Mouse (Mus musculus) forebrain, embryonic 15.5 days (tissue): ENCODE data around the gene Prrg1. TPM values are rescaled to one million over a fixed set of nuclear protein-coding genes. Genes with fewer than 3 reads are reported as not detected.
A peak's percentile ranks its signal among the peaks of the same experiment; 100 is the strongest.

Experiments used
- ATAC-seq: fragments of 200-750 bp; cut with Nextera tagmentation; replicated peaks from 2 replicates; pipeline ENCODE4 v1.8.0; 2017; ENCODE audit warnings: mild to moderate bottlenecking, moderate TSS enrichment, moderate library complexity
- H3K27ac ChIP-seq: fragments of 300-500 bp; sonication (generic); replicated peaks from 2 replicates; pipeline ENCODE4 v1.5.1; 2015; ENCODE audit warnings: mild to moderate bottlenecking, inconsistent platforms
- H3K27me3 ChIP-seq: fragments of 300-500 bp; sonication (generic); 2 replicates; pipeline ENCODE4 v1.6.1; 2015; ENCODE audit warnings: inconsistent platforms
- H3K36me3 ChIP-seq: fragments of 300-500 bp; sonication (generic); 2 replicates; pipeline ENCODE4 v1.6.1; 2015; ENCODE audit warnings: mild to moderate bottlenecking, inconsistent platforms
- H3K4me1 ChIP-seq: fragments of 300-500 bp; sonication (generic); 2 replicates; pipeline ENCODE4 v1.6.1; 2015; ENCODE audit warnings: inconsistent platforms
- H3K4me2 ChIP-seq: fragments of 300-500 bp; sonication (generic); replicated peaks from 2 replicates; pipeline ENCODE4 v1.6.1; 2015; ENCODE audit warnings: mild to moderate bottlenecking, inconsistent platforms
- H3K4me3 ChIP-seq: fragments of 300-500 bp; sonication (generic); 2 replicates; pipeline ENCODE4 v1.5.1; 2015; ENCODE audit warnings: mild to moderate bottlenecking, inconsistent platforms
- H3K9ac ChIP-seq: fragments of 300-500 bp; sonication (generic); replicated peaks from 2 replicates; pipeline ENCODE4 v1.6.1; 2015; ENCODE audit warnings: mild to moderate bottlenecking, inconsistent platforms
- H3K9me3 ChIP-seq: fragments of 300-500 bp; sonication (generic); 2 replicates; pipeline ENCODE4 v1.6.1; 2016; ENCODE audit warnings: inconsistent platforms
- WGBS: fragments of 180-500 bp; shearing (Covaris S2); methylation state at CpG from one replicate; pipeline ENCODE4 v1.1.7; 2015; ENCODE audit warnings: mixed read lengths; 5-methylcytosine and 5-hydroxymethylcytosine counted together
- polyA plus RNA-seq: library from polyadenylated mRNA; unstranded; fragments of >200 nt; fragmentation: Nextera tagmentation; extraction: Ambion mirVana; gene quantifications from 2 replicates; pipeline ENCODE4 v1.2.1, GENCODE M21; 2015

Gene Prrg1
- polyA plus RNA-seq, result 4.1 and 4.7 TPM in 2 replicates

DNA sequence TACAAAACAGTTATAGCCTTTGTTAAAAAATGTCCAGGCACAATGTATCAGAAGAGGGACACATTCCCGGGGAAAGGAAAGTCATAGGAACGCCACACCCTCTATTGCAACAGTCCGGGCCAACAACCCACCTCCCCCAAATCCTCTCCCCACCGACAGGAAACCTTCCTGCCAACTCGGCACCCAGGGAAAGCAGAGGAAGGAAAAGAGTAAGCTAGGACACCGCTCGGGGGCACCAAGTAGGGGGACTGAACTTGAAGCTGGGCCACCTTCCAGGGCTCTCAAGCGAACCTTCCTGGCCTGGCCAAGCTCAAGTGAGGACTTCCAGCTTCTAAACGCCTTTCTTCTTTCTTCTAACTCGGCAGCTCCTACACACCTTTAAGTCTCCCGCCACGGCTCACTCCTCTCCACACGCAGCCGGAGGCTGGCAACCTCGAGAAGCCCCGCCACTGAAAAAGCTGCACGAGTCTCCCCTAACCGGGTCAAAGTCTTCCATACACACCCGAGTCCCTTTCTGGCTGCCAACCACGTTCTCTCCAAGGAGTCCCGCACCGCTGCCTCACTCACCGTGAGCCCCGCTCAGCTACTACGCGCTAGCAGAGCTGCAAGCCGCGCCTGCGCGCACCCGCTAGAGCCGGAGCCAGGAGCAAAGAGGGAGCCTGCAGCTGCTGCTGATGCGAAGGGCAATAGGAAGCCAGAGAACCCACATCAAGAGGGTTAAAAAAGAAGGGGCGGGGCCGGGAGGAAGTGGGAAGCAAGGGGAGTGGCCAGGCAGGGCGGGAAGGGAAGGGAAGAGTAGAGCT lies at the start of gene Prrg1:
TSS of gene Prrg1 (minus strand) at position 695 of the 803 bp plus-strand sequence.
- Histone ChIP-seq H3K4me2 (peak within 1 kb of the TSS; percentile 46), H3K4me3 (peak within 1 kb of the TSS; percentile 56), H3K27ac (peak within 1 kb of the TSS; percentile 81), H3K36me3 (no peaks in the 10 kb centered on the region), H3K4me1 (no peaks in the 10 kb centered on the region), H3K27me3 (no peaks in the 10 kb centered on the region), H3K9ac (peak within 1 kb of the TSS; percentile 51), H3K9me3 (no peaks in the 10 kb centered on the region)
- WGBS, result 16% methylated on average over 36 of the region's 36 CpGs
- peak; percentile 98 for ATAC-seq

DNA sequence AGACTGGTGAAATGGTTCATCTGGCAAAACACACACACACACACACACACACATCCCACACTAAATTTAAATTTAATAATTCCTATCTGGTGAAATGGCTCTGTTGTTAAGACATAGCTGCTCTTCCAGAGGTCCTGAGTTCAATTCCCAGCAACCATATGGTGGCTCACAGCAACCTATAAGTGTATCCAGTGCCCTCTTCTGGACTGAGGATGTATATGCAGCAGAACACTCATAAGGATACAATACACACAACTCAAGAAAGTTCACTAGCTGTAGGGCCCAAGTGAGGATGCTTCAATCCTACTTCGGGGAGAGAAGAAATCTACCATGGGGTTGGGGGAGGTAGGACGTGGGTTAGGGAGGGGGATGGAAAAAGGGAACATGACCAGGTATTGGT lies 22.1 kb upstream of the Prrg1 start:
- no peaks in the 10 kb centered on the region for H3K9me3 ChIP-seq
- no peaks in the 10 kb centered on the region for H3K36me3 ChIP-seq
- H3K4me3 ChIP-seq, result no peak overlapping the region
- no peak overlapping the region for H3K9ac ChIP-seq
- H3K4me2 ChIP-seq, result no peak overlapping the region
- WGBS, result 71% methylated on average over 2 of the region's 2 CpGs
- no peaks in the 10 kb centered on the region for H3K4me1 ChIP-seq
- ATAC-seq, result no peak
- H3K27me3 ChIP-seq, result no peaks in the 10 kb centered on the region
- H3K27ac ChIP-seq, result no peak overlapping the region

DNA sequence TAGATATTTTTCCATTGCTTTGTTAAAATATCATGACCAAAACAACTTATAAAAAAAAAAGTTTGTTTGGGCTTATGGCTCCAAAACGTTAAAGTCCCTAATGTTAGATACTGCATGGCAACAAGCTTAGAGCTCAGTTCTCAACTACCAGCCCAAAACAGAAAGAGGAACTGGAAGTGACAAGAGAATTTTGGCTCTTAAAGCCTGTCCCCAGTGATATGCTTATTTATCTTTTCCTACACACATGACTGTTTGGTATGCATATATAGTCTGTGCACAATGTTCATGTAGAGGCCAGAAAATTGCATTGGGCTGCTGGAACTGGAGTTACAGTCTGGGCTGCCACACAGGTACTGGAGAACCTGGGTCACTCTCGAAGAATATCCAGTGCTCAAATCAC lies 9.4 kb upstream of the Prrg1 start:
- no peaks in the 10 kb centered on the region for H3K27me3 ChIP-seq
- no peaks in the 10 kb centered on the region for H3K4me1 ChIP-seq
- no peak for ATAC-seq
- H3K9ac ChIP-seq, result no peak overlapping the region
- 68% methylated on average over 2 of the region's 2 CpGs for WGBS
- no peak overlapping the region for H3K4me3 ChIP-seq
- H3K27ac ChIP-seq, result no peak overlapping the region
- H3K36me3 ChIP-seq, result no peaks in the 10 kb centered on the region
- H3K4me2 ChIP-seq, result no peak overlapping the region
- H3K9me3 ChIP-seq, result no peaks in the 10 kb centered on the region

DNA sequence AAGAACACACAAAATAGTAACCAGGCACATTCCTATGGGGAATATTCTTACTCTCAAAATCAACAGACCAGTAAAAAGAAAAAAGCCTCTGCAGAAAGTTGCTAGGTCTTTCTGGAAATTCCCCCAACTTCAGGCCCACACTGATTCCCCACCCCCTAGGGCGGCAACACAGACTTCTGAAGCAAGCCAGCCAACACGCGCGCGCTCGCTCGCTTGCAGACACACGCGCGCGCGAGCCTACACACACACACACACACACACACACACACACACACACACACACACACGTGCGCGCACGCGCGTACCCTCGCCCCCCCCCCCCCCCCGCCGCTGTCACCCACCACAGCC lies 868 bp downstream of the Prrg1 start:
- no peaks in the 10 kb centered on the region for H3K9me3 ChIP-seq
- ATAC-seq, result peak; percentile 74
- H3K36me3 ChIP-seq, result no peaks in the 10 kb centered on the region
- no CpG with 5 or more reads among the region's 21 CpGs for WGBS
- no peaks in the 10 kb centered on the region for H3K27me3 ChIP-seq
- peak overlapping the region; percentile 81 for H3K27ac ChIP-seq
- H3K4me1 ChIP-seq, result no peaks in the 10 kb centered on the region
- peak overlapping the region; percentile 51; the same call in 1 of the 2 replicates for H3K9ac ChIP-seq
- peak overlapping the region; percentile 56 for H3K4me3 ChIP-seq
- H3K4me2 ChIP-seq, result peak overlapping the region; percentile 46

DNA sequence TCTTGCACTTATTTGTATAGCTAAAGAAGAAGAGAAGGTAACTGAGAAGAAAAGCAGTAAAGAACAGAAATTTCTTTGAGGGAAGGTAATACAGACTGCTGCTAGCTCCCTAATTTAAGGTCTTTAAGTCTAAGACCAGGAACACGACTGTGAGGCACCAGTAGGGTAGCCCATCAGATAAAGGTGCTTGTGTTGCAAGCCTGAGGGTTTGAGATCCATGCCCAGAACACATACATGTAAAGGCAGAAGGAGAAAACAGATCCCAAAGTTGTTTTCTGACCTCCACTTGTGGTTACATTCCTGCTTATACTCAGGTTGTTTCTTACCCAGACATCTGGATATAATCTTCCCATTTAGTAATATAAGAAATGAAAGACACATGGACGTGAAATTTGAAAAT lies 20.2 kb downstream of the Prrg1 start:
- Histone ChIP-seq H3K4me3 (no peak overlapping the region), H3K27me3 (no peaks in the 10 kb centered on the region), H3K36me3 (no peaks in the 10 kb centered on the region), H3K4me1 (no peaks in the 10 kb centered on the region), H3K9ac (no peak overlapping the region), H3K4me2 (no peak overlapping the region), H3K9me3 (no peaks in the 10 kb centered on the region), H3K27ac (no peak overlapping the region)
- no peak for ATAC-seq
- 54% methylated on average over 2 of the region's 2 CpGs for WGBS

DNA sequence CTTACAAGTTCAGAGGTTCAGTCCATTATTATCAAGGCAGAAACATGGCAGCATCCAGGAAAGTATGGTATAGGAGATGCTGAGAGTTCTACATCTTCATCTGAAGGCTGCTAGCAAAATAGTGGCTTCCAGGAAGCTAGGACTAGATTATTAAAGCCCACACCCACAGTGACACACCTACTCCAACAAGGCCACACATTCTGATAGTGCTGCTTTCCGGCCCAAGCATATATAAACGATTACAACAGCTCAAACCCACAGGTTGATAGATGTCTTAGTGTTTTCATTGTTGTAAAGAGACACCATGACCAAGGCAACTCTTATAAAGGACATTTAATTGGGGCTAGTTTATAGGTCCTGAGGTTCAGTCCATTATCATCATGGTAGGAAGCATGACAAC lies 30.3 kb downstream of the Prrg1 start:
- WGBS, result 88% methylated on average over 2 of the region's 2 CpGs
- Histone ChIP-seq H3K9ac (no peak overlapping the region), H3K4me3 (no peak overlapping the region), H3K36me3 (no peaks in the 10 kb centered on the region), H3K27ac (no peak overlapping the region), H3K4me2 (no peak overlapping the region), H3K9me3 (no peaks in the 10 kb centered on the region), H3K27me3 (no peaks in the 10 kb centered on the region), H3K4me1 (no peaks in the 10 kb centered on the region)
- no peak for ATAC-seq

DNA sequence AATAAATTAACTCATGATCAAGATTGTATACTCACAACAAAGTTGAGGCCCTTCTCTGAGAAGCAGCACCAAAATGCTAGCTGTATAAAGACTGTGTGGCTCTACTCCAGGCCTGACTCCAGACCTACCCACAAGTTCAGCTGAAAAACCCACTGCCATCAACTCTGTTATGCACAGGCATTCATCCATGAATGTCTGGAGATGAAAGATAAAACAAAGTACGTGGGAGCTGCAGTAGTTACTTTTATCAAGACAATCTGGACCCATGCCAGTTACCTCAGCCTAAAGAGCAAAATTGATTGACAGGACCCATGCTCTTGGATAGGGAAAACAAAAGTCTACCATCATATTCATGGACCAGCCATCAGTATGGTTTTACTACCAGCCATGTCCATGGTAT lies 31.0 kb downstream of the Prrg1 start:
- WGBS, result 35% methylated on average over 1 of the region's 1 CpGs
- no peaks in the 10 kb centered on the region for H3K27me3 ChIP-seq
- no peak for ATAC-seq
- H3K36me3 ChIP-seq, result no peaks in the 10 kb centered on the region
- no peak overlapping the region for H3K9ac ChIP-seq
- no peak overlapping the region for H3K4me3 ChIP-seq
- H3K27ac ChIP-seq, result no peak overlapping the region
- H3K4me2 ChIP-seq, result no peak overlapping the region
- no peaks in the 10 kb centered on the region for H3K4me1 ChIP-seq
- H3K9me3 ChIP-seq, result no peaks in the 10 kb centered on the region

DNA sequence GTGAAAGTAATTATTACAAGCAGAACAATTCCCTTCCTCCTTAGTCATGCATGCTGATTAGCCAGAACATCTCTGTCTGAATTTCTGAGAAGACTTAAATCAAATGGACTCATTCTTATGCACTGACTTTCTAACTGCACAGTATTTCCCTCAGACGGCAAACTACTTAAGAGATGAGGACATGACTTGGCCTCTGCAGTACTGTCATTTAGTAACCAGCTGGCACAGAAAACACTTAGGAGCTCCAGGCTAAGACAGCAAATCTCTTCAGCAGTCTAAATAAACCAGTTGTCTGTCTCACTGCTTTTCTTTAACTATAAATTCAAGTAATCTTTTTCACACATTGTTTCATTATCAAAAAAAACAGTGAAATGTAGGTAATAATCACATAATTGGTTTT lies 36.0 kb downstream of the Prrg1 start:
- WGBS, result 36% methylated on average over 1 of the region's 1 CpGs
- H3K27ac ChIP-seq, result no peak overlapping the region
- no peak overlapping the region for H3K4me3 ChIP-seq
- H3K4me2 ChIP-seq, result no peak overlapping the region
- H3K9me3 ChIP-seq, result no peaks in the 10 kb centered on the region
- H3K36me3 ChIP-seq, result no peaks in the 10 kb centered on the region
- H3K9ac ChIP-seq, result no peak overlapping the region
- ATAC-seq, result no peak
- no peaks in the 10 kb centered on the region for H3K27me3 ChIP-seq
- no peaks in the 10 kb centered on the region for H3K4me1 ChIP-seq

DNA sequence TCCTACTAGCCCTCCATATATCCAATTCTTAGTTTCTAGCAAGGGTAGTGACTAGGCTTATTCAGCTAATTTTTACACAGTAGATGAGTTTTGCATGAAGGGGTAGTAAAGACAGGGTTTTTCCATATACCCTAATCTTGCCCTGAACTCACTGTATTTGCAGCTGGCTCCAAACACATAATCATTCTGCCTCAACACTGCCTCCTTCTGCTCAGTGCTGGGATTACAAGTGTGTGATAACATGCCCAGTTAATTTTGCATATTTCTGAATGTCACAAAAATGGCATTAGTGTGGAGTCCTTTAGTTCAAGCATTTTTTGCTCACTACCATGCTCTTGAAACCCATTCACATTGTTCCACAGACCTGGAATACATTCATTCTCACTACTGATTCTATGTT lies 44.0 kb downstream of the Prrg1 start:
- Histone ChIP-seq H3K4me1 (no peaks in the 10 kb centered on the region), H3K9me3 (no peaks in the 10 kb centered on the region), H3K4me2 (no peak overlapping the region), H3K27ac (no peak overlapping the region), H3K27me3 (no peaks in the 10 kb centered on the region), H3K36me3 (no peaks in the 10 kb centered on the region), H3K9ac (no peak overlapping the region), H3K4me3 (no peak overlapping the region)
- ATAC-seq, result no peak

DNA sequence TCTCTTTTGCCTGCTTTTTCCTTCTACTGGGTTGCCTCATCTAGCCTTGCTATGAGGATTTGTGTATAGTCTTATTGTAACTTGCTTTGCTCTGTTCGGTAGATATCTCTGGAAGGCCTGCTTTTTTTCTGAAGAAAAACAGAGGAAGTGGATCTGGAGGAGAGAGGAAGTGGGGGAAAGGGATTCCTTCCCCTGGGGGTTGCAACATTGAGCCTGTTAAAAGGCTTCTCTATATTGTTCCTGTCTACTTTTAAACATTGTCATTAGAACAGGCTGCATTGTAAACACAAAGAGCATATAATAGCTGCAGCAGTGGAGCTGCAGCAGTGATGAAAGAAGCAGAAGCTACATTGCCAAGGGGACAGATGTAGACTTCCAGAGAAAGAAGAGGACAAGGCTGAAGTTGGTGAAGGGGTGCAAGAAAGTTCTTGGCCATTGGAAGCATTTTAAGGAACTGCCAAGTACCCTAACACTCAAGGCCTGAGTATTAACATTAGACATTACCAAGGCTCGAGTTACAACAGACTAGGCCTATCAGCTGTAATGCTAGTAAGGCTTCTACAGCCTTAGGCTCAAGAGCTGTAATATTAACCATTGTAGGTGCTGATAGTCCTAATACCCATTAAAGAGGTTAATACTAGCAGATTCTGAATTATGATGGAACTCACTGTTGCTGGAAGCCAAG lies 44.9 kb downstream of the Prrg1 start:
- no peak for ATAC-seq
- no peaks in the 10 kb centered on the region for H3K36me3 ChIP-seq
- no peaks in the 10 kb centered on the region for H3K4me1 ChIP-seq
- no peak overlapping the region for H3K4me3 ChIP-seq
- WGBS, result 80% methylated on average over 2 of the region's 2 CpGs
- H3K4me2 ChIP-seq, result no peak overlapping the region
- no peaks in the 10 kb centered on the region for H3K27me3 ChIP-seq
- H3K9ac ChIP-seq, result no peak overlapping the region
- no peak overlapping the region for H3K27ac ChIP-seq
- H3K9me3 ChIP-seq, result no peaks in the 10 kb centered on the region

DNA sequence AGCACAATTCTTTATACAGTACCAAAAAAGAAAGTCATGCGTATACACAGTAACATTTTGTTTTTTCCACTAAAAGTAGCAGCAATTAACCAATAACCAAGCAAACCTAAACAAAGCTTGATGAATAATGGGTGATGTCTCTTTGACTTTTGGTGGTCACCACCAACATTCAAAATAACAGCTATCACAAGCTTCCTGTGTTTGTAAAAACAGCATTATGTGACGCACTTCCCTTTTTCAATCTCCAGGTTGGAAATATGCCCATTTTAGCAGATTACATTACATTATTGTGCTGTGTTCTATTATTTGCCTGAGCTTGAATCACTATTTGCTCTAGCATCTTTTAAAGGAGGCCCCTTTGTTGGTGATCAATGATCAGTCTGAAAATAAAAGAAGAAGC lies 65.4 kb downstream of the Prrg1 start:
- Histone ChIP-seq H3K9ac (no peak overlapping the region), H3K36me3 (no peaks in the 10 kb centered on the region), H3K27me3 (no peaks in the 10 kb centered on the region), H3K4me1 (no peaks in the 10 kb centered on the region), H3K9me3 (no peaks in the 10 kb centered on the region), H3K4me3 (no peak overlapping the region), H3K4me2 (no peak overlapping the region), H3K27ac (no peak overlapping the region)
- no peak for ATAC-seq
- 85% methylated on average over 2 of the region's 2 CpGs for WGBS

DNA sequence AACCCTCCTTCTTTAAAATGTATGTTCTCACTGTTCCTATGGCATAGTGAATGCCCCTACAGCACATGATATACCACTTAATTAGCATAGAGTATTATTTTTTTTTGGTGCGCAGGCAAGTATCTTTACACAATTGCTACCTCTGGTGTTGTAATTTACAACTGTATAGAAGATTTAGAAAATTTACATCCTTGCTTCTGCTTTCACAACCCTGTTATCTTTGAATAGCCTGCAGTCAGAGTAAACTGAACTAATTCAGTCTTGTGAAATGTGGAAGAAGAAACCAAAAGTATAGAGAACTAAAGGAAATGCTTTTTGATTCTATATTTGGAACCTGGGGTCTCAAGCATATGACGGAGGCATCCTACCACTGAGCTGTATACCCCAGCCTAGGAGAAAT lies 100.7 kb downstream of the Prrg1 start:
- no peak for ATAC-seq
- Histone ChIP-seq H3K27me3 (no peaks in the 10 kb centered on the region), H3K4me2 (no peak overlapping the region), H3K36me3 (no peaks in the 10 kb centered on the region), H3K9me3 (no peaks in the 10 kb centered on the region), H3K4me1 (no peaks in the 10 kb centered on the region), H3K9ac (no peak overlapping the region), H3K27ac (no peak overlapping the region), H3K4me3 (no peak overlapping the region)
- 90% methylated on average over 2 of the region's 2 CpGs for WGBS

DNA sequence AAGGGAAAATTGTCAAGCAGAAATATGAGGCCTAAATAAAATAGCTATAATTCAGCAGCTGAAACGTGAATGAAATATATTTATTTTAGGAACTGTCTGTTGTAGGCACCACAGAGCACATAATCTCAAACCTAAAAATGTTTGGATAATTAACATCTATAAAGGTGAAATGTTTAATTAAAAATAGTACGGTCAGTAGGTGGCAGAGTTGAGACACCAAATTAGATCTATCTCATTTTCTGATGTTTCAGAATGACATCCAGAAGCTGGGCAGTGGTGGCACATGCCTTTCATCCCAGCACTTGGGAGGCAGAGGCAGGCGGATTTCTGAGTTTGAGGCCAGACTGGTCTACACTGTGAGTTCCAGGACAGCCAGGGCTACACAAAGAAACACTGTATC lies 104.0 kb downstream of the Prrg1 start:
- Histone ChIP-seq H3K4me3 (no peak overlapping the region), H3K9me3 (no peaks in the 10 kb centered on the region), H3K4me1 (no peaks in the 10 kb centered on the region), H3K27me3 (no peaks in the 10 kb centered on the region), H3K27ac (no peak overlapping the region), H3K9ac (no peak overlapping the region), H3K4me2 (no peak overlapping the region), H3K36me3 (no peaks in the 10 kb centered on the region)
- WGBS, result 68% methylated on average over 3 of the region's 3 CpGs
- ATAC-seq, result no peak
